Mouse (Mus musculus) heart, adult 2 months (tissue): ENCODE measurements around the gene Gm30302. TPM values are rescaled to one million over a fixed set of nuclear protein-coding genes. Genes with fewer than 3 reads are reported as not detected.

Source experiments
- DNase-seq, 2 experiments: peaks; one replicate each; pipeline ENCODE4 v3.0.0; 2021
- H3K27ac ChIP-seq: fragments of 200-600 bp; 2 replicates; pipeline ENCODE4 v1.8.1; 2022
- H3K27me3 ChIP-seq: fragments of 200-500 bp; 2 replicates; pipeline ENCODE4 v1.6.1; 2012; ENCODE audit warnings: mild to moderate bottlenecking, low read length, inconsistent platforms, mixed read lengths; ENCODE audit not compliant: control insufficient read depth, insufficient read depth
- H3K36me3 ChIP-seq: fragments of 200-500 bp; 2 replicates; pipeline ENCODE4 v1.6.1; 2012; ENCODE audit warnings: low read length, inconsistent platforms; ENCODE audit not compliant: control insufficient read depth, insufficient read depth
- H3K4me1 ChIP-seq: fragments of 200-500 bp; 2 replicates; pipeline ENCODE4 v1.6.1; 2011; ENCODE audit warnings: low read length; ENCODE audit not compliant: control insufficient read depth, insufficient read depth
- H3K4me3 ChIP-seq: fragments of 200-600 bp; 2 replicates; pipeline ENCODE4 v1.8.1; 2022
- H3K79me2 ChIP-seq: fragments of 200-500 bp; replicated peaks from 2 replicates; pipeline ENCODE4 v1.6.1; 2012; ENCODE audit warnings: mild to moderate bottlenecking, inconsistent platforms, low read length, moderate library complexity, mixed read lengths; ENCODE audit not compliant: control insufficient read depth, insufficient read depth
- H3K9ac ChIP-seq: fragments of 200-500 bp; 2 replicates; pipeline ENCODE4 v1.6.1; 2012; ENCODE audit warnings: low read depth, mild to moderate bottlenecking, control low read depth, inconsistent platforms, low read length, mixed read lengths
- CTCF ChIP-seq: fragments of 200-600 bp; IDR thresholded peaks from 2 replicates; pipeline ENCODE4 v1.8.1; 2022; ENCODE audit warnings: antibody characterized with exemption, mild to moderate bottlenecking, moderate library complexity
- EP300 ChIP-seq: fragments of 200-500 bp; IDR thresholded peaks from 2 replicates; pipeline ENCODE4 v1.6.1; 2011; ENCODE audit warnings: low read depth, low read length, control low read depth; ENCODE audit not compliant: insufficient read depth
- POLR2A ChIP-seq: fragments of 200-500 bp; IDR thresholded peaks from 2 replicates; pipeline ENCODE4 v1.6.1; 2011; ENCODE audit warnings: mild to moderate bottlenecking, low read depth, low read length, control low read depth; ENCODE audit not compliant: insufficient read depth
- WGBS: fragments of 180-500 bp; shearing (Covaris S2); methylation state at CpG from one replicate; pipeline ENCODE4 v1.1.7; 2018; 5-methylcytosine and 5-hydroxymethylcytosine counted together
- intact Hi-C: fragments of 180-260 bp; cut with DNase I; formaldehyde crosslinking; loops from one replicate; pipeline ENCODE4 v1.15.1; 2025
- polyA plus RNA-seq: library from polyadenylated mRNA; depleted of rRNA; stranded (reverse); fragments of >200 nt; gene quantifications from 2 replicates; pipeline ENCODE4 v1.2.3, GENCODE M21; 2012
- total RNA-seq, 2 experiments: library from RNA; stranded (reverse); gene quantifications; 2 replicates each; pipeline ENCODE4 v1.2.3; 2021

Gene Gm30302
- total and polyA plus RNA-seq, 3 experiments = 0.10 to 0.32 (median 0.25) TPM

DNA sequence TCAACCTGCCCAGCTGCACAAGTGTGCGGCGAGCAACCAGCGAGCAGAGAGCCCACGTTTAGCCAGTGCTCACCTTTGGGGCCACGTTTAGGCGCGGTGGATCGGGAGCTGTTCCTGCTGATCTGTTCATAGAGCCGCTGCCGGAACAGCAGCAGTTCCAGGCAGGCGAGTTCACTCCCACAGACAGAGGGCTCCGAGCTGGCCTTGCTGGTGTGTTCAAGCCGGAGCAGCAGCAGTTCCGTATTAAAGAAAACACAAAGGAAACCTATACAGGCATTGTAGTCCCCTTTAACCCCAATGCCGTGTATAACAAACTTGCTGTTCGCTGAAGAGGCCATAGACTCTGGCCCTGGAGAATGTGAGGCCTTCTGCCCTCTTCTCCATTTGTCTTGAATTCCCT is 29.7 kb downstream of the Gm30302 start:
- 82% methylated on average over 16 of the region's 16 CpGs for WGBS
- H3K4me3 ChIP-seq = no peak overlapping the region
- no peaks in the 10 kb centered on the region for H3K4me1 ChIP-seq
- no peaks in the 10 kb centered on the region for H3K36me3 ChIP-seq
- intact Hi-C loops = no loop called here
- H3K9ac ChIP-seq = no peak overlapping the region
- no peak for DNase-seq
- H3K79me2 ChIP-seq = no peaks in the 10 kb centered on the region
- no peak for TF ChIP-seq POLR2A
- TF ChIP-seq CTCF = no peak
- no peak for TF ChIP-seq EP300
- no peaks in the 10 kb centered on the region for H3K27me3 ChIP-seq
- H3K27ac ChIP-seq = no peak overlapping the region

GRCm38 (mm10) chr13:49768048-49768447 is 30.8 kb downstream of the Gm30302 start:
- no peak for DNase-seq
- no peaks in the 10 kb centered on the region for H3K4me1 ChIP-seq
- intact Hi-C loops = no loop called here
- no peak overlapping the region for H3K27ac ChIP-seq
- TF ChIP-seq CTCF (no peak), POLR2A (no peak), EP300 (no peak)
- no peaks in the 10 kb centered on the region for H3K79me2 ChIP-seq
- 11% methylated on average over 2 of the region's 2 CpGs for WGBS
- H3K36me3 ChIP-seq = no peaks in the 10 kb centered on the region
- H3K4me3 ChIP-seq = no peak overlapping the region
- H3K27me3 ChIP-seq = no peaks in the 10 kb centered on the region
- H3K9ac ChIP-seq = no peak overlapping the region

DNA sequence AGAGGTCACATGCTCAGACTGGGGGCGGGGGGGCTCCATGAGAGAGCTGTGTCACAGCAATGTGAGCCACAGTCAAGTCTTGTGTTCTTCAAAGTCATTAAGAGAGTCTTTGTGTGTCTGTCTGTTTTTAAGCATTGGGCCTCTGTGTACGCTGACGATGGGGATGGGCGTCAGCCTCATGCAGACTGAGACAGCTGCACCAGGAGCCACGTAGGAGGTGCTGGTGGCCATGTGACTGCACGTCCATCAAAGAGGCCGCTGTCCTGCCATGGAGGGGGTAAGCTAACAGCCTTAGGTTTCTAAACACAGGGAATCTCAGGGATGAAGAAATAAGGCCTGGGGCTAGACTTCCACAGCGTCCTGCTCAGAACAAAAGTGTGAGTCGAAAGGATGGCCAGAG is 32.5 kb downstream of the Gm30302 start:
- DNase-seq = no peak
- intact Hi-C loops = no loop called here
- no peak overlapping the region for H3K27ac ChIP-seq
- no peak overlapping the region for H3K9ac ChIP-seq
- TF ChIP-seq POLR2A (no peak), EP300 (no peak), CTCF (no peak)
- no peaks in the 10 kb centered on the region for H3K4me1 ChIP-seq
- H3K79me2 ChIP-seq = no peaks in the 10 kb centered on the region
- H3K27me3 ChIP-seq = no peaks in the 10 kb centered on the region
- no peaks in the 10 kb centered on the region for H3K36me3 ChIP-seq
- no peak overlapping the region for H3K4me3 ChIP-seq
- 77% methylated on average over 9 of the region's 9 CpGs for WGBS

- DNase-seq = no peak
- WGBS = 83% methylated on average over 8 of the region's 8 CpGs
- Histone ChIP-seq H3K27ac (no peak overlapping the region), H3K4me1 (no peaks in the 10 kb centered on the region), H3K36me3 (no peaks in the 10 kb centered on the region), H3K4me3 (no peak overlapping the region), H3K9ac (no peak overlapping the region), H3K27me3 (no peaks in the 10 kb centered on the region), H3K79me2 (no peaks in the 10 kb centered on the region)
- TF ChIP-seq CTCF (no peak), EP300 (no peak), POLR2A (no peak)
- intact Hi-C loops = no loop called here
Observed at GRCm38 (mm10) chr13:49765306-49765705, 33.5 kb downstream of the Gm30302 start.

DNA sequence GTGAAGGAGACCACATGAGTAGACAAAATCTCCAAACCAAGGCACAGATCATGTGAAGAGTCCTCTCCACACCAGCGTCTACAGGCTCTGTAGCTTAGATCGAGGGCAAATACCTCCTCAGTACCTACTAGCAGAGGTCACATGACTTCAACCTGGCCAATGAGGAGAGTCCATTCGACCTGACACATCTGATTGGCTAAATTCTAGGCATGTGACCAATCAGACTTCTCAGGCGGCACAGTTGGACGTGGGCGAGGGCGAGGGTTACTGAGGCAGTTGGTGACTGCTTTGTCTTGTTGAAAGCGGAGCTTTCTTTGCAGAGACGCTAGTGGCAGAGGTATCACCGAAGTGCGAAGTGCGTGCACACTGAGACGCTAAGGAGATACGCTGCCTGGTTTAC is 36.6 kb downstream of the Gm30302 start:
- no peaks in the 10 kb centered on the region for H3K27me3 ChIP-seq
- H3K4me3 ChIP-seq = no peak overlapping the region
- 85% methylated on average over 14 of the region's 14 CpGs for WGBS
- no peaks in the 10 kb centered on the region for H3K79me2 ChIP-seq
- TF ChIP-seq POLR2A (no peak), EP300 (no peak), CTCF (no peak)
- no peak overlapping the region for H3K27ac ChIP-seq
- H3K4me1 ChIP-seq = no peaks in the 10 kb centered on the region
- H3K9ac ChIP-seq = no peak overlapping the region
- DNase-seq = no peak
- intact Hi-C loops = no loop called here
- H3K36me3 ChIP-seq = no peaks in the 10 kb centered on the region

DNA sequence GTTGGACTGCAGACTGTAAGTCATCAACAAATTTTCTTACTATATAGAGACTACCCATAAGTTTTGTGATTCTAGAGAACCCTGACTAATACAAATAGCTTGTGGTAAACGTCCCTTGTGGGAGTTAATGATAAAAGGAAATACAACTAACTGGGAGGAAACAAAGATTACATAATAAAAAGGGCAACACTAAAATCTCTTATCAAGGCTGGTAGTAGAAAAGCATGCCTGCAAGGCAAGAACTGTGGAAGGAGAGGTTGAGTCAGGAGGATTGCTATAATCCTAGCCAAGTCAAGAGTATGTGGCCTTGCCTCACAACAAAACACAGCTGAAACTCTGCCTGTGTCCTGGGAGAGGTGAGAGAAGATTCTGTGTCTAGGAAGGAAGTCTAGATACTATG is 38.1 kb downstream of the Gm30302 start:
- WGBS = 29% methylated on average over 1 of the region's 1 CpGs
- no peak for TF ChIP-seq POLR2A
- TF ChIP-seq EP300 = no peak
- no peak for TF ChIP-seq CTCF
- Histone ChIP-seq H3K79me2 (no peaks in the 10 kb centered on the region), H3K27ac (no peak overlapping the region), H3K4me3 (no peak overlapping the region), H3K4me1 (no peaks in the 10 kb centered on the region), H3K36me3 (no peaks in the 10 kb centered on the region), H3K9ac (no peak overlapping the region), H3K27me3 (no peaks in the 10 kb centered on the region)
- intact Hi-C loops = no loop called here
- DNase-seq = no peak
